Mouse (Mus musculus) kidney, adult 2 months (tissue): ENCODE measurements around the gene Cdx4. TPM values are rescaled to one million over a fixed set of nuclear protein-coding genes. Genes with fewer than 3 reads are reported as not detected.

ENCODE experiments used
- DNase-seq: peaks from one replicate; pipeline ENCODE4 v3.0.0; 2021
- H3K27ac ChIP-seq: fragments of 200-500 bp; 2 replicates; pipeline ENCODE4 v1.5.1; 2012; ENCODE audit warnings: low read depth, low read length, control low read depth, inconsistent platforms; ENCODE audit not compliant: insufficient read depth
- H3K27me3 ChIP-seq: fragments of 200-500 bp; replicated peaks from 2 replicates; pipeline ENCODE4 v1.6.1; 2012; ENCODE audit warnings: mild to moderate bottlenecking, moderate library complexity, low read length, inconsistent platforms; ENCODE audit not compliant: control insufficient read depth, insufficient read depth
- H3K36me3 ChIP-seq: fragments of 200-500 bp; 2 replicates; pipeline ENCODE4 v1.6.1; 2012; ENCODE audit warnings: mild to moderate bottlenecking, moderate library complexity, low read length, inconsistent platforms; ENCODE audit not compliant: control insufficient read depth, insufficient read depth
- H3K4me1 ChIP-seq: fragments of 200-500 bp; 2 replicates; pipeline ENCODE4 v1.6.1; 2011; ENCODE audit warnings: low read length; ENCODE audit not compliant: control insufficient read depth, insufficient read depth
- H3K4me3 ChIP-seq: fragments of 200-500 bp; 2 replicates; pipeline ENCODE4 v1.5.1; 2011; ENCODE audit warnings: mild to moderate bottlenecking, low read depth, low read length, control low read depth; ENCODE audit not compliant: insufficient read depth
- CTCF ChIP-seq: fragments of 200-500 bp; conservative IDR thresholded peaks from 2 replicates; pipeline ENCODE4 v1.5.1; 2011; ENCODE audit warnings: low read depth, mild to moderate bottlenecking, control low read depth, low read length, moderate library complexity, mixed read lengths; ENCODE audit not compliant: insufficient read depth, insufficient read length
- POLR2A ChIP-seq: fragments of 200-500 bp; IDR thresholded peaks from one replicate; pipeline ENCODE4 v1.6.1; 2011; ENCODE audit warnings: low read depth, low read length, control low read depth
- WGBS: fragments of 180-500 bp; shearing (Covaris S2); methylation state at CpG from one replicate; pipeline ENCODE4 v1.1.7; 2018; 5-methylcytosine and 5-hydroxymethylcytosine counted together
- polyA plus RNA-seq: library from polyadenylated mRNA; depleted of rRNA; stranded (reverse); fragments of >200 nt; gene quantifications from 2 replicates; pipeline ENCODE4 v1.2.3, GENCODE M21; 2012

The Cdx4 gene
- polyA plus RNA-seq, 1 experiment = 0.09 TPM

DNA sequence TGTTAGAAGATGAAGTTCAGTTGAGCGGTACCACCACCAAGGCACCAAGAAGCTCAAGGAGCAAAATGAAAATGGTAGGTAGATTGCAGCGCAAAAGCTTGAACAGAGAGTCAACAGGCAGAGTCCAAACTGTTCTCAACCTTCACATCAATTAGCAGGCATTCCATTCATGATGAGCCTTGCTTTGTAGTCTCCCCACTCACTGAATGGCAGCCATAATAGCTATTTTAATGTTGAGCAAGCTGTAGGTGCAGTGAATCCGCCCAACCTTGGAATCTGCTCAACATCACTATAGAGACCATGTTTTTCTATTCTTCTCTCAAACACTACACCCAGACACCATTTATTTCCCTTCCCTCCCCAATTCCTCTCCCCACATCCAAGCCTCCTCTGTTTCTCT lies 9.5 kb upstream of the Cdx4 start:
- DNase-seq = no peak
- WGBS = 91% methylated on average over 3 of the region's 3 CpGs
- TF ChIP-seq CTCF (no peak), POLR2A (no peak)
- H3K27me3 ChIP-seq = no peaks in the 10 kb centered on the region
- H3K36me3 ChIP-seq = no peaks in the 10 kb centered on the region
- H3K27ac ChIP-seq = no peak overlapping the region
- no peak overlapping the region for H3K4me3 ChIP-seq
- H3K4me1 ChIP-seq = no peaks in the 10 kb centered on the region

DNA sequence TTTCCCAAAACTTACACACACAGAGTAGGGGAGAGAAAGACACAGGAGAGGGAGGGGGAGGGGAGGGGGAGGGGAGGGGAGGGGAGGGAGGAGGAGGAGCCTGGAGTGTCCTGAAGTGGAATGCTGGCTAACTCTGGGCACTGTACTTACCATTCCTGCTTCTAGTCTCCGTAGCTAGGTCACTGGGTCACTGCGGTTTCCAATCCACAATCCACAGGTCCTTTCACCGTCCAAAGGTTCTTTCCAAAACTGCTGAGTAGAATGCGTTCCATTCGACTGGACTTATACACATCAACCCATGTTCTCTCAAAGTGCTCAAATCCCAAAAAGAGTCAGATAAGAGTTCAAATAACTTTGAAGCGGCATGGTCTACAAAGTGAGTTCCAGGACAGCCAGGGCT lies 7.1 kb upstream of the Cdx4 start:
- H3K4me3 ChIP-seq = no peak overlapping the region
- peak; percentile 84 for DNase-seq
- no peak overlapping the region for H3K27ac ChIP-seq
- H3K27me3 ChIP-seq = no peaks in the 10 kb centered on the region
- WGBS = 66% methylated on average over 6 of the region's 6 CpGs
- no peaks in the 10 kb centered on the region for H3K4me1 ChIP-seq
- no peaks in the 10 kb centered on the region for H3K36me3 ChIP-seq
- TF ChIP-seq POLR2A (no peak), CTCF (no peak)

- peak; percentile 37 for DNase-seq
- TF ChIP-seq CTCF = no peak
- Histone ChIP-seq H3K4me3 (no peak overlapping the region), H3K36me3 (no peaks in the 10 kb centered on the region), H3K4me1 (no peaks in the 10 kb centered on the region), H3K27me3 (no peaks in the 10 kb centered on the region), H3K27ac (no peak overlapping the region)
- 51% methylated on average over 3 of the region's 3 CpGs for WGBS
These were observed 4.7 kb downstream of the Cdx4 start for GRCm38 (mm10) chrX:103325900-103326299.

DNA sequence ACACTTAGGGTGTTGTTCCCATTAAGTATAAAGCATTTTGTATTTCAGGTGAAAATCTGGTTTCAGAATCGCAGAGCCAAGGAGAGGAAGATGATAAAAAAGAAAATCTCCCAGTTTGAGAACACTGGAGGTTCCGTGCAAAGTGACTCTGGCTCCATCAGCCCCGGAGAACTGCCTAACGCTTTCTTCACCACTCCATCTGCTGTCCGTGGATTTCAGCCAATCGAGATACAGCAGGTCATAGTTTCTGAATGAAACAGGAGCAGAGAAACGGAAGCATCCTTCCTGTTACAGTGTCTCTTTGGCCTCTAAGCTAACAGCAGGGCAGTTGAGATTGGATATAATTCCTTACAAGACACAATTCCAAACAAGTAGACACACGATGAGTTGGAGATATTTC lies 8.2 kb downstream of the Cdx4 start:
- no peak overlapping the region for H3K4me3 ChIP-seq
- no peaks in the 10 kb centered on the region for H3K27me3 ChIP-seq
- H3K27ac ChIP-seq = no peak overlapping the region
- H3K36me3 ChIP-seq = no peaks in the 10 kb centered on the region
- H3K4me1 ChIP-seq = no peaks in the 10 kb centered on the region
- 75% methylated on average over 8 of the region's 8 CpGs for WGBS
- DNase-seq = no peak
- no peak for TF ChIP-seq POLR2A
- no peak for TF ChIP-seq CTCF

DNA sequence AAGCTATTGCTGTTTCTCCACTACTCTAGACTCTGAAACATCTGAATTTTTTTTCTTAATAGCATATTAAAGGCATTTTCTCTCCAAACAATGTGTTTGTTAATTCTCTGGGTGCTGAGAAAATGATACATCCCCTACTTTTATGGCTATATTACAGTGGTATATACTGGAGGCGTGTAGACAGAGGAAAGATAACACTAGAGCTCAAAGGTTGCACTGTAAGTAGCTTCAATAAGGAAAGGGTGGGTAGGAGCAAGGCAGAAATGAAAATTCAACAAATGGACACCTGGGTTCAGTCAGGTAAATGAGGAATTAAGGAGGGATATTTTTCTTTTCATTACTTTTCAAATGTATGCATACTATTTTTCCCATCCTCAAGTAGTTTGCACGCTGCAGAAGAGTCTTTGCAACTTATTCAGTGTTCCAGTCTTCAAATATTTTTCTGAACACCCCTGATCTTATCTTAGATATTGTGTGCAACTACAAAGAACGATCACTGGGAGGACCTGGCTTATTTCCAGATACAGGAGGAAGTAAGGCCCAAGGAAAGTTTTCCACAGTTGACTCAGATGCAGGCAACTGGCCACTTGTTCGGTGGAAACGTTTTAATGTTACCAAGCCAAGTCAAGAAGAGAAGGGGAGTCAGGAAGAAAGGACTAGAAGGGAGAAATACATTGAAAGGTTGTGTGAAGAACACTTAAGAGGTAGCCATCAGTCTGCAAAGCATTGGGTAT lies 10.1 kb downstream of the Cdx4 start:
- TF ChIP-seq POLR2A (no peak), CTCF (no peak)
- Histone ChIP-seq H3K36me3 (no peaks in the 10 kb centered on the region), H3K27ac (no peak overlapping the region), H3K4me1 (no peaks in the 10 kb centered on the region), H3K27me3 (no peaks in the 10 kb centered on the region), H3K4me3 (no peak overlapping the region)
- no peak for DNase-seq
- WGBS = 47% methylated on average over 5 of the region's 5 CpGs

- H3K27ac ChIP-seq = no peak overlapping the region
- H3K27me3 ChIP-seq = no peaks in the 10 kb centered on the region
- no peaks in the 10 kb centered on the region for H3K4me1 ChIP-seq
- no peak for DNase-seq
- TF ChIP-seq CTCF (no peak), POLR2A (no peak)
- 71% methylated on average over 3 of the region's 3 CpGs for WGBS
- H3K4me3 ChIP-seq = no peak overlapping the region
- H3K36me3 ChIP-seq = no peaks in the 10 kb centered on the region
These were observed 20.3 kb downstream of the Cdx4 start for GRCm38 (mm10) chrX:103341369-103342113.

GRCm38 (mm10) chrX:103355784-103356183 lies 34.6 kb downstream of the Cdx4 start:
- no peaks in the 10 kb centered on the region for H3K36me3 ChIP-seq
- no peak overlapping the region for H3K27ac ChIP-seq
- peak overlapping the region; percentile 80 for H3K4me3 ChIP-seq
- H3K4me1 ChIP-seq = no peaks in the 10 kb centered on the region
- TF ChIP-seq POLR2A (no peak), CTCF (no peak)
- no peak for DNase-seq
- no peaks in the 10 kb centered on the region for H3K27me3 ChIP-seq
- WGBS = 25% methylated on average over 5 of the region's 5 CpGs
